Mouse (Mus musculus) liver, adult 2 months (tissue): ENCODE measurements around the gene Mageb18.

Source experiments
- CTCF ChIP-seq: fragments of 200-500 bp; IDR thresholded peaks from 2 replicates; pipeline ENCODE4 v1.5.1; 2011; ENCODE audit warnings: low read depth, low read length, control low read depth
- POLR2A ChIP-seq: fragments of 200-500 bp; IDR thresholded peaks from 2 replicates; pipeline ENCODE4 v1.6.1; 2011; ENCODE audit warnings: low read length, control low read depth; ENCODE audit not compliant: insufficient read depth; ENCODE audit errors: extremely low read depth

DNA sequence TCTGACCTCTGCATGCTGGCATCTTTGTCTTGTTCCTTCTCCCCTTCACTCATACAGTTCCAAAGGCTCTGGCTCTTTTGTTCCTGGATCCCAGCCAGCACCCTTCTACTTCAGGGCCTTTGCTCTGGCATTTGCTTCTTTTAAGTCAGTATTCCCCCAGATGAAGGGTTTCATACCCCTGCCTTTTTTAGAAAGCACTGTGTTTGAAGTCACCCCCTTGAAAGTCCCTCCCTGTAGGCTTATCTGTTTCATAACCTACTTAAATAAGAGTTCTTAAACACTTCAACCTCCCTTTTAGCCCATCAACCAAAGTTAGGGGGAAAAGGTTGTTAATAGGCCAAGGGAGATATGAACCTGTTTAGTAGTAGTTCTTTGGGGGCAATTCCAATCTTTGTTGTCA lies 212.0 kb downstream of the Mageb18 start:
- TF ChIP-seq CTCF = no peak
- no peak for TF ChIP-seq POLR2A
